Mouse (Mus musculus): Measurements from ENCODE around the gene Sox5.

DNA sequence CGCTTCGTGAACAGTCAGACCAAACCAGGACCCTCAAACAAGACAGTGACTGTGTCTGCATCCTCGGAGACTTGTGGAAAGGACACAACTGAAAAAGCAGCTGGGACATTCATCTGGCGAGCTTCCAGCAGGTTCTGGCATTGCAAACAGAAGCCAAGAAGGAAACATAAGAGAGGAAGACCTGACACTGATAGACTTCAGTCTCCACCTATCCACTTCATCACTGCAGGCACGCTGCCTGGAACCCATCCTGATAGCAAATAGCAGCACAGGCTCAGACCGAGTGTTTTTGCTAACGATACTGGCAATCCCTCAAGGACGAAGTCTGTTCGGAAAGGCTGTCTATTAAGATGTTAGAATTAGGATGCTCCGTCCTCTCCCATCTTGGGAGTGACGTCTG is 438.4 kb downstream of the Sox5 start:
- no peak for TF ChIP-seq CTCF (IDR thresholded peaks at IDR 0.05; ENCODE audit: extremely low read depth, insufficient read length, insufficient replicate concordance, low read depth, low read length)
- TF ChIP-seq POLR2A (IDR thresholded peaks at IDR 0.05; ENCODE audit: low read depth, low read length): no peak

Data from small intestine, adult 2 months (tissue).